Mouse (Mus musculus): Measurements from ENCODE around the gene Lpcat3. TPM values are rescaled to one million over a fixed set of nuclear protein-coding genes. Genes with fewer than 3 reads are reported as not detected.
"Not testable (repeated sequence)": the region's sequence is repeated elsewhere in the genome, so short reads cannot be mapped to it uniquely, and the experiment has no call there.

The Lpcat3 gene
- polyA plus RNA-seq (2016; fragmentation: Nextera tagmentation; extraction: Ambion mirVana) = 45.2 and 53.8 TPM in 2 replicates

- Histone ChIP-seq H3K36me3 (no peaks in the 10 kb centered on the region), H3K4me3 (peak within 1 kb of the TSS; percentile 88), H3K27ac (peak within 1 kb of the TSS; percentile 93), H3K27me3 (ENCODE audit: insufficient read depth, poor library complexity, severe bottlenecking) (no peaks in the 10 kb centered on the region), H3K9me3 (no peaks in the 10 kb centered on the region), H3K4me1 (peaks cover 8% of the 10 kb centered on the region; the same call in 1 of the 2 replicates)
- DNase-seq (ENCODE audit: low spot score) = peak; percentile 100
- WGBS = under 1% methylated on average over 78 of the region's 87 CpGs
Observed at GRCm38 (mm10) chr6:124662477-124663423, at the start of gene Lpcat3. Gene Lpcat3, plus strand, starts transcription at chr6:124663027.

- Histone ChIP-seq H3K4me1 (no peaks in the 10 kb centered on the region), H3K27me3 (ENCODE audit: insufficient read depth, poor library complexity, severe bottlenecking) (no peaks in the 10 kb centered on the region), H3K4me3 (no peak overlapping the region), H3K9me3 (no peaks in the 10 kb centered on the region), H3K27ac (no peak overlapping the region), H3K36me3 (no peaks in the 10 kb centered on the region)
- 83% methylated on average over 13 of the region's 13 CpGs for WGBS
- DNase-seq (ENCODE audit: low spot score) = peak; percentile 58
Observed at GRCm38 (mm10) chr6:124625612-124626011, 37.2 kb upstream of the Lpcat3 start.

GRCm38 (mm10) chr6:124626184-124626583 lies 36.6 kb upstream of the Lpcat3 start:
- H3K36me3 ChIP-seq; DNase-seq (ENCODE audit: low spot score); H3K4me1 ChIP-seq; H3K27ac ChIP-seq; H3K27me3 ChIP-seq (ENCODE audit: insufficient read depth, poor library complexity, severe bottlenecking); H3K4me3 ChIP-seq; H3K9me3 ChIP-seq: not testable (repeated sequence)
- 14% methylated on average over 1 of the region's 1 CpGs for WGBS

GRCm38 (mm10) chr6:124630763-124631162 lies 32.1 kb upstream of the Lpcat3 start:
- no peak overlapping the region for H3K4me3 ChIP-seq
- no peaks in the 10 kb centered on the region for H3K9me3 ChIP-seq
- 64% methylated on average over 4 of the region's 4 CpGs for WGBS
- no peaks in the 10 kb centered on the region for H3K4me1 ChIP-seq
- DNase-seq (ENCODE audit: low spot score) = no peak
- no peaks in the 10 kb centered on the region for H3K27me3 ChIP-seq (ENCODE audit: insufficient read depth, poor library complexity, severe bottlenecking)
- no peaks in the 10 kb centered on the region for H3K36me3 ChIP-seq
- H3K27ac ChIP-seq = no peak overlapping the region

- not testable (repeated sequence) for H3K9me3 ChIP-seq
- WGBS = 66% methylated on average over 2 of the region's 2 CpGs
Observed at GRCm38 (mm10) chr6:124635985-124636384, 26.8 kb upstream of the Lpcat3 start, which contains the start of gene C1s2. Gene C1s2, minus strand, starts transcription at chr6:124636085.

GRCm38 (mm10) chr6:124636858-124637460 lies 25.9 kb upstream of the Lpcat3 start:
- not testable (repeated sequence) for DNase-seq (ENCODE audit: low spot score); H3K27me3 ChIP-seq (ENCODE audit: insufficient read depth, poor library complexity, severe bottlenecking); H3K27ac ChIP-seq; H3K4me3 ChIP-seq; H3K4me1 ChIP-seq; H3K9me3 ChIP-seq; H3K36me3 ChIP-seq
- 37% methylated on average over 6 of the region's 6 CpGs for WGBS

More at GRCm38 (mm10) chr6:124635985-124636384, 26.8 kb upstream of the Lpcat3 start, which contains the start of gene C1s2:
- not testable (repeated sequence) for H3K27ac ChIP-seq; H3K4me3 ChIP-seq; H3K4me1 ChIP-seq; H3K27me3 ChIP-seq (ENCODE audit: insufficient read depth, poor library complexity, severe bottlenecking); H3K36me3 ChIP-seq; DNase-seq (ENCODE audit: low spot score)

GRCm38 (mm10) chr6:124640041-124640440 lies 22.8 kb upstream of the Lpcat3 start:
- Histone ChIP-seq H3K27ac (no peak overlapping the region), H3K27me3 (ENCODE audit: insufficient read depth, poor library complexity, severe bottlenecking) (no peaks in the 10 kb centered on the region), H3K36me3 (no peaks in the 10 kb centered on the region), H3K9me3 (no peaks in the 10 kb centered on the region), H3K4me3 (no peak overlapping the region), H3K4me1 (no peaks in the 10 kb centered on the region)
- DNase-seq (ENCODE audit: low spot score) = no peak
- WGBS = 67% methylated on average over 3 of the region's 4 CpGs

GRCm38 (mm10) chr6:124640997-124641396 lies 21.8 kb upstream of the Lpcat3 start:
- H3K27me3 ChIP-seq (ENCODE audit: insufficient read depth, poor library complexity, severe bottlenecking) = no peaks in the 10 kb centered on the region
- DNase-seq (ENCODE audit: low spot score) = no peak
- no peak overlapping the region for H3K4me3 ChIP-seq
- 35% methylated on average over 8 of the region's 8 CpGs for WGBS
- no peaks in the 10 kb centered on the region for H3K4me1 ChIP-seq
- H3K9me3 ChIP-seq = no peaks in the 10 kb centered on the region
- no peaks in the 10 kb centered on the region for H3K36me3 ChIP-seq
- no peak overlapping the region for H3K27ac ChIP-seq

- H3K4me3 ChIP-seq = no peak overlapping the region
- H3K36me3 ChIP-seq = no peaks in the 10 kb centered on the region
- no peak for DNase-seq (ENCODE audit: low spot score)
- no peaks in the 10 kb centered on the region for H3K27me3 ChIP-seq (ENCODE audit: insufficient read depth, poor library complexity, severe bottlenecking)
- H3K9me3 ChIP-seq = no peaks in the 10 kb centered on the region
- H3K27ac ChIP-seq = no peak overlapping the region
- 67% methylated on average over 1 of the region's 1 CpGs for WGBS
- H3K4me1 ChIP-seq = no peaks in the 10 kb centered on the region
Observed at GRCm38 (mm10) chr6:124646394-124646793, 16.4 kb upstream of the Lpcat3 start.

- H3K9me3 ChIP-seq = no peaks in the 10 kb centered on the region
- no peaks in the 10 kb centered on the region for H3K36me3 ChIP-seq
- DNase-seq (ENCODE audit: low spot score) = no peak
- WGBS = 49% methylated on average over 6 of the region's 6 CpGs
- H3K4me1 ChIP-seq = no peaks in the 10 kb centered on the region
- no peak overlapping the region for H3K4me3 ChIP-seq
- no peaks in the 10 kb centered on the region for H3K27me3 ChIP-seq (ENCODE audit: insufficient read depth, poor library complexity, severe bottlenecking)
- no peak overlapping the region for H3K27ac ChIP-seq
Observed at GRCm38 (mm10) chr6:124655893-124656292, 6.9 kb upstream of the Lpcat3 start.

- 62% methylated on average over 2 of the region's 2 CpGs for WGBS
- Histone ChIP-seq H3K27ac (no peak overlapping the region), H3K9me3 (no peaks in the 10 kb centered on the region), H3K36me3 (no peaks in the 10 kb centered on the region), H3K4me1 (peaks cover 3% of the 10 kb centered on the region; the same call in 1 of the 2 replicates), H3K4me3 (no peak overlapping the region), H3K27me3 (ENCODE audit: insufficient read depth, poor library complexity, severe bottlenecking) (no peaks in the 10 kb centered on the region)
- DNase-seq (ENCODE audit: low spot score) = no peak
Observed at GRCm38 (mm10) chr6:124658067-124658466, 4.8 kb upstream of the Lpcat3 start.

- H3K27ac ChIP-seq = no peak overlapping the region
- H3K27me3 ChIP-seq (ENCODE audit: insufficient read depth, poor library complexity, severe bottlenecking) = no peaks in the 10 kb centered on the region
- H3K9me3 ChIP-seq = no peaks in the 10 kb centered on the region
- no peaks in the 10 kb centered on the region for H3K36me3 ChIP-seq
- WGBS = 95% methylated on average over 4 of the region's 4 CpGs
- no peak for DNase-seq (ENCODE audit: low spot score)
- H3K4me1 ChIP-seq = peaks cover 8% of the 10 kb centered on the region; the same call in 1 of the 2 replicates
- H3K4me3 ChIP-seq = no peak overlapping the region
Observed at GRCm38 (mm10) chr6:124661156-124661806, 1.5 kb upstream of the Lpcat3 start.

GRCm38 (mm10) chr6:124661995-124662394 lies 832 bp upstream of the Lpcat3 start:
- no peaks in the 10 kb centered on the region for H3K27me3 ChIP-seq (ENCODE audit: insufficient read depth, poor library complexity, severe bottlenecking)
- WGBS = 31% methylated on average over 6 of the region's 6 CpGs
- peak overlapping the region; percentile 93 for H3K27ac ChIP-seq
- H3K36me3 ChIP-seq = no peaks in the 10 kb centered on the region
- DNase-seq (ENCODE audit: low spot score) = no peak
- peak overlapping the region; percentile 88 for H3K4me3 ChIP-seq
- peaks cover 8% of the 10 kb centered on the region; the same call in 1 of the 2 replicates for H3K4me1 ChIP-seq
- H3K9me3 ChIP-seq = no peaks in the 10 kb centered on the region
